Mouse (Mus musculus) left cerebral cortex, postnatal 36 days (tissue): ENCODE results near the gene Ptk7. TPM values are rescaled to one million over a fixed set of nuclear protein-coding genes. Genes with fewer than 3 reads are reported as not detected.
"Not testable (repeated sequence)": the region's sequence is repeated elsewhere in the genome, so short reads cannot be mapped to it uniquely, and the experiment has no call there.

Experiments used
- DNase-seq, 2 experiments: peaks; one replicate each; pipeline ENCODE4 v3.0.0; 2021 to 2022; ENCODE audit warnings: low spot score in 2 of 2, mixed read lengths in 1 of 2
- intact Hi-C: fragments of 180-260 bp; cut with DNase I; formaldehyde crosslinking; loops from one replicate; pipeline ENCODE4 v1.15.1; 2025
- total RNA-seq, 2 experiments: library from RNA; stranded (reverse); gene quantifications; 2 replicates each; pipeline ENCODE4 v1.2.3; 2021

Gene Ptk7
- total RNA-seq, 2 experiments from 2014 or later, result 10.3 to 11.0 TPM

DNA sequence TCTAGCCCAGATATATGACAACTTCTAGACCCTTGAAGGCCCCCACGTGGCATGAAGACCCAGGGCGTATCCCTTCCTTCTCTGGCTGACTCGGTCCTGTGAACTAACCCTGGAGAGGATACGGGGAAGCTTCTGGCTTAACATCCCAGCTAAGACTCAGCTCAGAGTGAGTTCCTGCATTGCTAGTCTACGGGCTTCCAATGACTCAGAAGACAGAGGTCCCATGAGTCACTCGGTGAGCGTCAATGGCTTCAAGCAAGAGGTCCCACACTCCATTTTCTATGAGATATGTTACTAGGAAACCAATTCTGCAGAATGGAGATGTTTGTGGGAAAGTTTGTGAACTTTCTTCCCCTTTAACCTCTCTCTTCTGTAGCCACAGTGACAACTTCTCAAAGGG is 54.8 kb downstream of the Ptk7 start:
- intact Hi-C loops, result no loop called here
- no peak for DNase-seq

DNA sequence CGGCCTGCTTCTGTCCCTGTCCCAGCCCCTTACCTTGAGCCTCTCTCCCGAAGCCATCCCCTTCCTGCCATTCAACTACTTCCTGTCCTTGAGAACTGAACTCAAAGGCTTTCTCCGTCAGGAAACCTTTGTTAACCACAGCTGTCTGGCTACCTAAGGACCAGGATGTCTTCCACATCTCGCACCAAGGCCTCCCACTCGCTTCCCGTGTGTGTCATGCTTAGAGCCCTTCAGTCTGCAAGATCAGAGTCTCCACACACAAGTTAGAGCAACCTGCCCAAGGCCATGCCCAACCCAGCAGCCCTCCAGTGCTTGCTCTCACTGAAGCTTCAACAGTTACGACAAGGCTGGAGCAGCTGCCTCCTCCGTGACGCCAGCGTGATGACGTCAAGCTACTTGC is 58.3 kb downstream of the Ptk7 start:
- intact Hi-C loops, result no loop called here
- DNase-seq, result no peak

DNA sequence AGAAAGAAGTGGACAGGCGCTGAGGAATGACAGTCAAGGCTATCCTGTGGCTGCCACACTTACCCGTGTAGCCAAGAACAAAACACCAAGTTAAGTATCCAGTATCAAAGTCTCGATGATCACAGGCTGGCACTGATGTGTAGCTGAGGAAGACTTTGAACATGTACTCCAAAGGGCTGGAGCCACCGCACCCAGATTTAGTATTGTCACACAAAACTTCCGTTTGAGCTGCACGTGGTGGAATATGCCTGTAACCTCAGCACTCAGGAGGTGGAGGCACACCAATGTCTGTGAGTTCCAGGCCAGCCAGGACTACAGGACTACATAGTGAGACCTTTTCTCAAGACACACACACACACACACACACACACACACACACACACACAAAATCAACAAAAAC is 70.2 kb downstream of the Ptk7 start:
- DNase-seq, result no peak
- intact Hi-C loops, result no loop called here

GRCm38 (mm10) chr17:46558151-46558550 is 71.2 kb downstream of the Ptk7 start:
- intact Hi-C loops, result no loop called here
- DNase-seq, result no peak

GRCm38 (mm10) chr17:46557321-46557720 is 72.0 kb downstream of the Ptk7 start:
- intact Hi-C loops, DNase-seq: not testable (repeated sequence)

DNA sequence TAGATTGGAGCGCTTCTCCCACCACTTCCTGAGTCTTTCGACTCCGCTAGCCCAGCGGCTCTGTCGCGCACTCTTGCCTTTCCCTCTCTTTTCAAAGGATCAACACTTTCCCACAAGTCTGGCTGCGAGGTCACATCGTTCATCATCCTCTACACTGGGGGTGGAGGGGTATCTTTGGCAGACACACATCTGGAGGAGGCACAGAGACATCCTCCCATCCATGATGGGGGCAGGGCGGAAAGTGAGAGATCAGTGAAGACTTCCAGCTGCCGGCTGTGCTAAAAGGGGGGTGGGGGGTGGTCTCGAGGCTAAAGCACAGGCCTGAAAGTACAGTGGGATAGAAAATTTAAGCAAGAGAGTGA is 72.7 kb downstream of the Ptk7 start:
- no peak for DNase-seq
- intact Hi-C loops, result no loop called here

- intact Hi-C loops, result no loop called here
- peak; percentile 97 to 98 for DNase-seq
Observed at GRCm38 (mm10) chr17:46555673-46556583, 73.4 kb downstream of the Ptk7 start, which contains the start of gene Srf. TSS of gene Srf (minus strand) at chr17:46556175.

- intact Hi-C loops, result loop anchor here (5.0 kb wide), 1 partner anchor 82 kb away; no protein-coding TSS in a partner anchor
- peak; percentile 57 to 63 for DNase-seq
Observed at GRCm38 (mm10) chr17:46554977-46555672, 74.2 kb downstream of the Ptk7 start.

GRCm38 (mm10) chr17:46554646-46554976 is 74.7 kb downstream of the Ptk7 start:
- intact Hi-C loops, result loop anchor here (5.0 kb wide), 1 partner anchor 83 kb away; no protein-coding TSS in a partner anchor
- no peak for DNase-seq

- DNase-seq, result no peak
- intact Hi-C loops, result loop anchor here (5.0 kb wide), 1 partner anchor 83 kb away; no protein-coding TSS in a partner anchor
Observed at GRCm38 (mm10) chr17:46553926-46554325, 75.4 kb downstream of the Ptk7 start.

DNA sequence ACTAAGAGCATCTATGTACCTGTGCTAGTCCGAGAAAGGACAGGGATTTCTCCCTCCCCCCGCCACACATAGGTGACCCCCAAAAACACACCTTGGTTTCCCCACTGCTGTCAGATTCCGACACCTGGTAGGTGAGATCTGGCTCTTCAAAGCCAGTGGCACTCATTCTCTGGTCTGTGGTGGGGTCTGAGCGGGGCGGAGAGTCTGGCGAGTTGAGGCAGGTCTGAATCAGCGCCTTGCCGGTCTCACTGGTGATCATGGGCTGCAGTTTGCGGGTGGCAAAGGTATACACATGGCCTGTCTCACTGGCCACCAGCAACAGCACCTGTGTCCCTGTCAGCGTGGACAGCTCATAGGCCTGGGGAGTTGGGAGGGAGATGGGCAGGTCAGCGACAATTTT is 75.8 kb downstream of the Ptk7 start:
- intact Hi-C loops, result loop anchor here (5.0 kb wide), 1 partner anchor 84 kb away; no protein-coding TSS in a partner anchor
- peak in 1 of 2 experiments; percentile 15 for DNase-seq

GRCm38 (mm10) chr17:46552841-46553423 is 76.4 kb downstream of the Ptk7 start:
- intact Hi-C loops, result loop anchor here (5.0 kb wide), 1 partner anchor 84 kb away; no protein-coding TSS in a partner anchor
- peak; percentile 91 to 93 for DNase-seq

DNA sequence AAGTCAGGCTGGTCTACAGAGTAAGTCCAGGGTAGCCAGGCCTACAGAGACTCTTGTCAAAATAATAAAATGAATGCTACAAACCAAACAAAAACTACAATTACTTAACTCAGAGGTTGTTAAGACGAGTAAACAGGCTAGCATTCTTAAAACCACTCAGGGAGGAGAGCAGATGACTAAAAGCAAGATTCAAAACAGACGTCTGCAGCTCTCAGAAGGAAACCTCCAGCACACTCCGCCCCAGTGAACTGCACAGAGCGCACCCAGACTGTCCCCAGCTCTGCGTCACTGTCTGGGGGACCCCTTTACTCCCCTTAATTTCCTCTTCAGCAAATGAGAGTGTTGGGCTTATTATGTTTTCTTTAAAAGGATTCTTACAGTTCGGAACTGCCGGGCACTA is 77.2 kb downstream of the Ptk7 start:
- intact Hi-C loops, result loop anchor here (5.0 kb wide), 1 partner anchor 85 kb away; no protein-coding TSS in a partner anchor
- no peak for DNase-seq

GRCm38 (mm10) chr17:46551369-46551768 is 77.9 kb downstream of the Ptk7 start:
- intact Hi-C loops, result loop anchor here (5.0 kb wide), 1 partner anchor 86 kb away; no protein-coding TSS in a partner anchor
- DNase-seq, result no peak

GRCm38 (mm10) chr17:46550904-46551303 is 78.4 kb downstream of the Ptk7 start:
- DNase-seq, result no peak
- intact Hi-C loops, result loop anchor here (5.0 kb wide), 1 partner anchor 86 kb away; no protein-coding TSS in a partner anchor

- no peak for DNase-seq
Observed at GRCm38 (mm10) chr17:46549642-46550041, 79.7 kb downstream of the Ptk7 start.

DNA sequence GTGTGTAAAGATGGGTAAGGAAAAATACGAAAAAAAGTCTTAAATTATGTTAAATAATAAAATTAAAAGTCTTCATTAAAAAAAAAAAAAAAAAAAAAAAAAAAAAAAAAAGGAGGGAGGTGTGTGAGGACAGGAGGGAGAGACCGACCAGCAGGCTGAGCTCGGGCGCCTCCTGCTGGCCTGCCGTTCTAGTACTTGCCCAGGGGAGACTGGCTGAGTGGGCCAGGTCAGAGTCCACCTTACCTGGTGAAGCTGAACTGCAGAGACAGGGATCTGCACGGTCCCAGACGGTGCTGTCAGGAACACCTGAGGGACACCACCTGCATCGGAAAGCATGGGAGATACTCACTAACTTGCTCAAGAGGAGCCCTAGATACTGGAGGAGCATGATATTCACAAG is 80.1 kb downstream of the Ptk7 start:
- DNase-seq, result peak in 1 of 2 experiments; percentile 34
- intact Hi-C loops, result no loop called here

More at GRCm38 (mm10) chr17:46549642-46550041, 79.7 kb downstream of the Ptk7 start:
- intact Hi-C loops, result loop anchor here (5.0 kb wide), 1 partner anchor 88 kb away; no protein-coding TSS in a partner anchor

GRCm38 (mm10) chr17:46548741-46549140 is 80.6 kb downstream of the Ptk7 start:
- intact Hi-C loops, result no loop called here
- DNase-seq, result no peak

- no peak for DNase-seq
- intact Hi-C loops, result no loop called here
Observed at GRCm38 (mm10) chr17:46547923-46548322, 81.4 kb downstream of the Ptk7 start.

- DNase-seq, result no peak
- intact Hi-C loops, result no loop called here
Observed at GRCm38 (mm10) chr17:46546995-46547394, 82.3 kb downstream of the Ptk7 start.
